Mouse (Mus musculus): ENCODE measurements at regions not wholly inside any gene's neighbourhood (a gene's known extent, or its start where the extent isn't known, plus 50 kb on each side); places are given as distances from the start of the nearest gene placed in this dataset.
A peak's percentile ranks its signal among the peaks of the same experiment; 100 is the strongest.

DNA sequence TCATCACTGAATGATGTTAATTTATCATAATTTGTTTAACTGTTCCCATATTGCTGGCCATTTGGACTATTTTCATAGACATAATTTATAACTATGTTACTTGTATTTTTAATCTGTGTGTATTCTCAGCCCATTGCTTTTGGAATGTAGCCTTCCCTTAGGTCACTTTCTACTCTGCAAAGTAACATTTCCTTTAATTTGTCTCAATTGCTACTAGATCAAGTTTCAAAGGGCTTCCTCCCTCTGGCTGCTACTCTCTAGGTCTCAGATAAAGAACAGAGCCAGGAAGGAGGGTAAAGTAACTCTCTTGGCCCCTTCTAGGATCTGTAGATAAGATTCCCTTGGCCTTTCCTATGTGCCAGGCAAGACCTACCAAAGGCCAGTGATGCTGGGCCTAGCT, 85.4 kb downstream of the Prlhr start:
- H3K27me3 ChIP-seq (ENCODE audit: control insufficient read depth, insufficient read depth, low read length), result no peaks in the 10 kb centered on the region
- no peaks in the 10 kb centered on the region for H3K79me2 ChIP-seq (replicated peaks; ENCODE audit: control insufficient read depth, insufficient read depth, low read length)
- H3K36me3 ChIP-seq (ENCODE audit: control insufficient read depth, insufficient read depth, low read length), result no peaks in the 10 kb centered on the region
- no peak overlapping the region for H3K9ac ChIP-seq (ENCODE audit: low read depth, low read length)
- no peak overlapping the region for H3K4me3 ChIP-seq
- no peaks in the 10 kb centered on the region for H3K4me1 ChIP-seq (ENCODE audit: control insufficient read depth, insufficient read depth, low read length)
- H3K27ac ChIP-seq, result no peak overlapping the region
- intact Hi-C loops (cut with DNase I), result no loop called here
- no peak for DNase-seq
- TF ChIP-seq CTCF (IDR thresholded peaks at IDR 0.05), result no peak
- no peak for TF ChIP-seq EP300 (IDR thresholded peaks at IDR 0.05; ENCODE audit: insufficient read depth, low read depth, low read length)
- TF ChIP-seq POLR2A (IDR thresholded peaks at IDR 0.05; ENCODE audit: insufficient read depth, low read depth, low read length), result no peak

- H3K4me3 ChIP-seq, result no peak overlapping the region
- H3K79me2 ChIP-seq (replicated peaks; ENCODE audit: control insufficient read depth, insufficient read depth, low read length), result no peaks in the 10 kb centered on the region
- H3K27me3 ChIP-seq (ENCODE audit: control insufficient read depth, insufficient read depth, low read length), result no peaks in the 10 kb centered on the region
- WGBS, result 61% methylated on average over 2 of the region's 2 CpGs
- H3K4me1 ChIP-seq (ENCODE audit: control insufficient read depth, insufficient read depth, low read length), result no peaks in the 10 kb centered on the region
- no peaks in the 10 kb centered on the region for H3K36me3 ChIP-seq (ENCODE audit: control insufficient read depth, insufficient read depth, low read length)
- H3K9ac ChIP-seq (ENCODE audit: low read depth, low read length), result no peak overlapping the region
- TF ChIP-seq CTCF (IDR thresholded peaks at IDR 0.05), result no peak
- TF ChIP-seq EP300 (IDR thresholded peaks at IDR 0.05; ENCODE audit: insufficient read depth, low read depth, low read length), result no peak
- no peak for TF ChIP-seq POLR2A (IDR thresholded peaks at IDR 0.05; ENCODE audit: insufficient read depth, low read depth, low read length)
- DNase-seq, result no peak
- intact Hi-C loops (cut with DNase I), result no loop called here
- no peak overlapping the region for H3K27ac ChIP-seq
Observed at GRCm38 (mm10) chr19:60379030-60379605, 89.0 kb downstream of the Prlhr start.

DNA sequence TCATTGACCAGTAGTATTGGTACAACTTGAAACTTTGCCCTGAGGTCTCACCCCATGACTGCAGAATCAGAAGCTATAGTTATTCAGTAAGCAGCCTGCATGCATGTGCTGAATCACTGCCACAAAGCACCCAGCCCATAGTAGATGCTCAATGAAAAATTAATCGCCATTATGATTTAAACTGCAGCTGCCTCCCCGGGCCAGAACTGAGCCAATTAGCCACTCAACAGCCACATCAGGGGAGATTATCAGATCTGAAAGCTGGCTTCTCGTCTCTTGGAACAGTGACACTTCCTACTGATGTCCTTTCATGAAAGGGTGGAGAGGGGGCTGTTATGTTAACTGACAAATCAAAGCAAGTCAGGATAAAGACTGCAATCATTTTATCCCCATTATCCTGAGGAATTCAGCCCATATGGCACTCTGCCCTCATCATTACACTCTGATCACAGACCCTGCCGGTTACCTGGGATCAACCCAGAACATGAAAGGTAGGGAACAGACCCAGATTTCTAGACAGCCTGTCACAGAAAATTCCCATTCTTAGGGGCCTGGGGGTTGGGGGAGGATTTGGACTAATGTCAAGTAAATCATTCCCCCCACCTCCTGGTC, 104.0 kb downstream of the Prlhr start:
- no peak for TF ChIP-seq EP300 (IDR thresholded peaks at IDR 0.05; ENCODE audit: insufficient read depth, low read depth, low read length)
- no peak for TF ChIP-seq CTCF (IDR thresholded peaks at IDR 0.05)
- no peak for TF ChIP-seq POLR2A (IDR thresholded peaks at IDR 0.05; ENCODE audit: insufficient read depth, low read depth, low read length)
- DNase-seq, result no peak
- no peaks in the 10 kb centered on the region for H3K36me3 ChIP-seq (ENCODE audit: control insufficient read depth, insufficient read depth, low read length)
- intact Hi-C loops (cut with DNase I), result no loop called here
- H3K4me1 ChIP-seq (ENCODE audit: control insufficient read depth, insufficient read depth, low read length), result no peaks in the 10 kb centered on the region
- H3K27ac ChIP-seq, result no peak overlapping the region
- WGBS, result 59% methylated on average over 4 of the region's 4 CpGs
- H3K4me3 ChIP-seq, result no peak overlapping the region
- H3K27me3 ChIP-seq (ENCODE audit: control insufficient read depth, insufficient read depth, low read length), result no peaks in the 10 kb centered on the region; the same call in 1 of the 2 replicates
- H3K9ac ChIP-seq (ENCODE audit: low read depth, low read length), result no peak overlapping the region
- no peaks in the 10 kb centered on the region for H3K79me2 ChIP-seq (replicated peaks; ENCODE audit: control insufficient read depth, insufficient read depth, low read length)

- no peak for TF ChIP-seq EP300 (IDR thresholded peaks at IDR 0.05; ENCODE audit: insufficient read depth, low read depth, low read length)
- TF ChIP-seq CTCF (IDR thresholded peaks at IDR 0.05), result no peak
- no peak for TF ChIP-seq POLR2A (IDR thresholded peaks at IDR 0.05; ENCODE audit: insufficient read depth, low read depth, low read length)
- Histone ChIP-seq H3K27ac (no peak overlapping the region), H3K79me2 (replicated peaks; ENCODE audit: control insufficient read depth, insufficient read depth, low read length) (no peaks in the 10 kb centered on the region), H3K9ac (ENCODE audit: low read depth, low read length) (no peak overlapping the region), H3K36me3 (ENCODE audit: control insufficient read depth, insufficient read depth, low read length) (no peaks in the 10 kb centered on the region), H3K27me3 (ENCODE audit: control insufficient read depth, insufficient read depth, low read length) (no peaks in the 10 kb centered on the region), H3K4me1 (ENCODE audit: control insufficient read depth, insufficient read depth, low read length) (no peaks in the 10 kb centered on the region), H3K4me3 (no peak overlapping the region)
- intact Hi-C loops (cut with DNase I), result loop anchor here (10.0 kb wide), 1 partner anchor 890 kb away; the partner anchor contains the start of gene Emx2
- 90% methylated on average over 12 of the region's 12 CpGs for WGBS
- DNase-seq, result no peak
Observed at GRCm38 (mm10) chr19:60344911-60345310, 118.4 kb upstream of the Fam204a start.

GRCm38 (mm10) chr19:60341485-60341884, 115.0 kb upstream of the Fam204a start:
- no peaks in the 10 kb centered on the region for H3K27me3 ChIP-seq (ENCODE audit: control insufficient read depth, insufficient read depth, low read length)
- 10% methylated on average over 3 of the region's 3 CpGs for WGBS
- peak; percentile 83 for TF ChIP-seq CTCF (IDR thresholded peaks at IDR 0.05)
- TF ChIP-seq EP300 (IDR thresholded peaks at IDR 0.05; ENCODE audit: insufficient read depth, low read depth, low read length), result no peak
- TF ChIP-seq POLR2A (IDR thresholded peaks at IDR 0.05; ENCODE audit: insufficient read depth, low read depth, low read length), result no peak
- no peaks in the 10 kb centered on the region for H3K4me1 ChIP-seq (ENCODE audit: control insufficient read depth, insufficient read depth, low read length)
- H3K27ac ChIP-seq, result no peak overlapping the region
- no peak overlapping the region for H3K9ac ChIP-seq (ENCODE audit: low read depth, low read length)
- no peak for DNase-seq
- no peaks in the 10 kb centered on the region for H3K36me3 ChIP-seq (ENCODE audit: control insufficient read depth, insufficient read depth, low read length)
- intact Hi-C loops (cut with DNase I), result loop anchor here (10.0 kb wide), 1 partner anchor 887 kb away; the partner anchor contains the start of gene Emx2
- H3K79me2 ChIP-seq (replicated peaks; ENCODE audit: control insufficient read depth, insufficient read depth, low read length), result no peaks in the 10 kb centered on the region
- no peak overlapping the region for H3K4me3 ChIP-seq

- WGBS, result 88% methylated on average over 6 of the region's 6 CpGs
- H3K36me3 ChIP-seq (ENCODE audit: control insufficient read depth, insufficient read depth, low read length), result no peaks in the 10 kb centered on the region
- no peak overlapping the region for H3K27ac ChIP-seq
- no peak overlapping the region for H3K9ac ChIP-seq (ENCODE audit: low read depth, low read length)
- H3K4me3 ChIP-seq, result no peak overlapping the region
- no peaks in the 10 kb centered on the region for H3K4me1 ChIP-seq (ENCODE audit: control insufficient read depth, insufficient read depth, low read length)
- no peak for DNase-seq
- no peaks in the 10 kb centered on the region for H3K79me2 ChIP-seq (replicated peaks; ENCODE audit: control insufficient read depth, insufficient read depth, low read length)
- no peaks in the 10 kb centered on the region for H3K27me3 ChIP-seq (ENCODE audit: control insufficient read depth, insufficient read depth, low read length)
- intact Hi-C loops (cut with DNase I), result loop anchor here (10.0 kb wide), 1 partner anchor 885 kb away; the partner anchor contains the start of gene Emx2
- TF ChIP-seq POLR2A (IDR thresholded peaks at IDR 0.05; ENCODE audit: insufficient read depth, low read depth, low read length), result no peak
- no peak for TF ChIP-seq CTCF (IDR thresholded peaks at IDR 0.05)
- TF ChIP-seq EP300 (IDR thresholded peaks at IDR 0.05; ENCODE audit: insufficient read depth, low read depth, low read length), result no peak
Observed at GRCm38 (mm10) chr19:60340234-60340633, 113.7 kb upstream of the Fam204a start.

All from heart, adult 2 months (tissue).